Mouse (Mus musculus) lung, embryonic 16.5 days (tissue): ENCODE measurements around the gene Hmcn1. TPM values are rescaled to one million over a fixed set of nuclear protein-coding genes. Genes with fewer than 3 reads are reported as not detected.

ENCODE experiments used
- ATAC-seq: fragments of 200-750 bp; cut with Nextera tagmentation; 2 replicates; pipeline ENCODE4 v1.8.0; 2017; ENCODE audit warnings: low read depth, mild to moderate bottlenecking, moderate library complexity
- H3K27ac ChIP-seq: fragments of 300-500 bp; sonication (generic); 2 replicates; pipeline ENCODE4 v1.5.1; 2014; ENCODE audit warnings: mild to moderate bottlenecking, control low read depth, low read length
- H3K27me3 ChIP-seq: fragments of 300-500 bp; sonication (generic); 2 replicates; pipeline ENCODE4 v1.6.1; 2014; ENCODE audit warnings: low read depth, low read length, mixed read lengths; ENCODE audit not compliant: control insufficient read depth, insufficient read depth
- H3K36me3 ChIP-seq: fragments of 300-500 bp; sonication (generic); 2 replicates; pipeline ENCODE4 v1.6.1; 2014; ENCODE audit warnings: low read length; ENCODE audit not compliant: control insufficient read depth, insufficient read depth
- H3K4me1 ChIP-seq: fragments of 300-500 bp; sonication (generic); replicated peaks from 2 replicates; pipeline ENCODE4 v1.6.1; 2014; ENCODE audit warnings: low read length, mixed read lengths; ENCODE audit not compliant: control insufficient read depth, insufficient read depth
- H3K4me2 ChIP-seq: fragments of 300-500 bp; sonication (generic); 2 replicates; pipeline ENCODE4 v1.6.1; 2014; ENCODE audit warnings: low read depth, low read length, control low read depth
- H3K4me3 ChIP-seq: fragments of 300-500 bp; sonication (generic); 2 replicates; pipeline ENCODE4 v1.5.1; 2014; ENCODE audit warnings: mild to moderate bottlenecking, low read length, control low read depth
- H3K9ac ChIP-seq: fragments of 300-500 bp; sonication (generic); 2 replicates; pipeline ENCODE4 v1.6.1; 2014; ENCODE audit warnings: low read length, control low read depth
- H3K9me3 ChIP-seq: fragments of 300-500 bp; sonication (generic); 2 replicates; pipeline ENCODE4 v1.6.1; 2016; ENCODE audit warnings: low read length; ENCODE audit not compliant: control insufficient read depth
- WGBS: fragments of 180-500 bp; shearing (Covaris S2); extraction: QIAGEN DNeasy Blood & Tissue Kit; methylation state at CpG from one replicate; pipeline ENCODE4 v1.1.7; 2014; 5-methylcytosine and 5-hydroxymethylcytosine counted together
- polyA plus RNA-seq: library from polyadenylated mRNA; unstranded; fragments of >200 nt; fragmentation: Nextera tagmentation; extraction: Ambion mirVana; gene quantifications from 2 replicates; pipeline ENCODE4 v1.2.1, GENCODE M21; 2015

Gene Hmcn1
- polyA plus RNA-seq, 1 experiment from 2014 or later = 12.0 TPM

- Histone ChIP-seq H3K36me3 (no peaks in the 10 kb centered on the region), H3K4me3 (no peak overlapping the region), H3K4me1 (0 out of 2 replicates have a peak, but pooled peaks cover 2% of the 10 kb centered on the region), H3K4me2 (no peak overlapping the region), H3K27me3 (no peaks in the 10 kb centered on the region), H3K27ac (no peak overlapping the region), H3K9ac (no peak overlapping the region), H3K9me3 (no peaks in the 10 kb centered on the region)
- no peak for ATAC-seq
These were observed 40.1 kb upstream of the Hmcn1 start for GRCm38 (mm10) chr1:151033291-151033690.

DNA sequence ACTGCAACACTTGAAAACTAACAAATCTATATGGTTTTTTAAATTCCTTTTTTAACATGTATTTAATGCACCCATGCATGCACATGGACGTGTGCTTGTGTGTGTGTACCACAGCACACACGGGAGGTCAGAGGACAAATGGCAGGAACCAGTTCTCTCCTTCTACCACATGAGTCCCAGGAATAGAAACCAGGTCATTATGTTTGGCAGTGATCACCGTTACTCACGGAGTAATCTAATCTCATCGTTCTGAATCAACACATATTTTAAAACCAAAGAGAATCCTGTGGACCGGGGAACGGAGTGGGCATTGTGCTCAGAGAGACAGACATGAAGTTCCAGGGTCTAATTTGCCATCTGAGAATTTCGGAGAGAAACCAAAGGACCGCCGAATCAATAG is 38.3 kb upstream of the Hmcn1 start:
- no peaks in the 10 kb centered on the region for H3K9me3 ChIP-seq
- H3K27me3 ChIP-seq = no peaks in the 10 kb centered on the region
- H3K36me3 ChIP-seq = no peaks in the 10 kb centered on the region
- no peak overlapping the region for H3K9ac ChIP-seq
- WGBS = 68% methylated on average over 10 of the region's 10 CpGs
- H3K4me1 ChIP-seq = no peaks in the 10 kb centered on the region
- no peak overlapping the region for H3K4me3 ChIP-seq
- no peak overlapping the region for H3K4me2 ChIP-seq
- ATAC-seq = no peak
- H3K27ac ChIP-seq = no peak overlapping the region

DNA sequence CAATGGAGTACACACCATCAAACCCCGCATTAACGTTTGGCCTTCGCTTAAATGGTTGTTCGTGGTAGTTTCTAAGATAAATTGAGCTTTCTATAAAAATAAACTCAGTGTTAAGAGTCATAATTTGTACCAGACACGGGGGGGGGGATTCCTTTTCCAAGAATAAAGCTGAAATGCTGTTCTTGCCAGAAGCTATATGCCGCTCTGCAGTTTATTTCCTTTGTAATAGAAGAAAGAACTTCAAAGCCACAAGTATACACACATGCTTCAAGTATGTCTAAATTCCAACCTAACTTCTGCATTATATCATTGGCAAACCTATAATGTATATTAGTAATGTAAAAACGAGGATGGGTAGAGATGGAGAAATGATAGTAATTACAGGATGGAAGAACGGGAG is 37.9 kb upstream of the Hmcn1 start:
- no peak overlapping the region for H3K4me3 ChIP-seq
- no peak for ATAC-seq
- H3K4me2 ChIP-seq = no peak overlapping the region
- H3K36me3 ChIP-seq = no peaks in the 10 kb centered on the region
- H3K9me3 ChIP-seq = no peaks in the 10 kb centered on the region
- H3K27me3 ChIP-seq = no peaks in the 10 kb centered on the region
- 55% methylated on average over 8 of the region's 8 CpGs for WGBS
- H3K4me1 ChIP-seq = no peaks in the 10 kb centered on the region
- H3K27ac ChIP-seq = no peak overlapping the region
- no peak overlapping the region for H3K9ac ChIP-seq

DNA sequence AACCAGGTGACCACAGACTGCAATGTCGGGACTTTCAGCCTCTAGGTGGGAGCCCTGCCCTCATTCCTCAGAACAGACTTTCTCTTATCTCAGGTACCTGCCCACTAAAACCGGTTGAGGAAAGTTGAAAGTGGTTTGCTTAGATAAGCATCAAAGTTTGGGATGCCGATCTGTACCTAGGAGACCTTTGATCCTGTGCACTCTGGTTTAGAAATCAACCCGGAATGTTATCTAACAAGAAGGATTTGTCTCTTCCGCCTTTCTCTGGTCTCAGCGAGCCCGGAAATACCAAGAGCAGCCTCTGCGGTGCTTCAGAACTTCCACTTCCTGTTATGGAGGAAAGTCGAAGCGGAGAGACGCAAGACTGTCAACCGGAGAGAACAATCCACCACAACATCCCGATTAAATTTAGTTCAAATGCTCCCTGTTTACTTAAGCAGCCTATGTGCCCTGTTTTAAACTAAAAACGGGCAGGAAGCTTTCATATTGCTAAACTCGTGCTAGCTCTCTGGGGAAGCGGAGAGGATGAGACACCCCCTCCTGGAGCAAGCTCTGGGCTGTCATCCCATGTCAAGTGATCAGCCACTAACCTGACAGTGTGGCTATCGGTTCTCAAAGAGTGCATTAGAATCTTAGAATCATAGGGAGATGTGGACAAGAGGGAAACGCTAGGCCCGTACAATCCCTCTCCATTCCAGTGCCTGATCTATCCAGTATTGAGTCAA is 32.0 kb upstream of the Hmcn1 start:
- peak; percentile 17; the same call in 1 of the 2 replicates for ATAC-seq
- H3K9ac ChIP-seq = no peak overlapping the region
- no peaks in the 10 kb centered on the region for H3K9me3 ChIP-seq
- WGBS = 51% methylated on average over 19 of the region's 19 CpGs
- no peaks in the 10 kb centered on the region for H3K36me3 ChIP-seq
- no peaks in the 10 kb centered on the region for H3K27me3 ChIP-seq
- no peak overlapping the region for H3K4me3 ChIP-seq
- H3K4me2 ChIP-seq = no peak overlapping the region
- H3K4me1 ChIP-seq = no peaks in the 10 kb centered on the region
- H3K27ac ChIP-seq = peak overlapping the region; percentile 48

- Histone ChIP-seq H3K4me1 (no peaks in the 10 kb centered on the region), H3K4me3 (no peak overlapping the region), H3K9me3 (no peaks in the 10 kb centered on the region), H3K36me3 (no peaks in the 10 kb centered on the region), H3K27ac (no peak overlapping the region), H3K27me3 (no peaks in the 10 kb centered on the region), H3K9ac (no peak overlapping the region), H3K4me2 (no peak overlapping the region)
- WGBS = 62% methylated on average over 2 of the region's 2 CpGs
- ATAC-seq = no peak
These were observed 26.1 kb upstream of the Hmcn1 start for GRCm38 (mm10) chr1:151019273-151019890.

- Histone ChIP-seq H3K4me2 (no peak overlapping the region), H3K27me3 (no peaks in the 10 kb centered on the region), H3K36me3 (no peaks in the 10 kb centered on the region), H3K9me3 (no peaks in the 10 kb centered on the region), H3K27ac (no peak overlapping the region), H3K9ac (no peak overlapping the region), H3K4me3 (no peak overlapping the region), H3K4me1 (peaks cover 4% of the 10 kb centered on the region; the same call in 1 of the 2 replicates)
- peak; percentile 35; the same call in 1 of the 2 replicates for ATAC-seq
- 30% methylated on average over 7 of the region's 7 CpGs for whole genome bisulfite sequencing
These were observed 17.8 kb upstream of the Hmcn1 start for GRCm38 (mm10) chr1:151011056-151011455.

- Histone ChIP-seq H3K36me3 (no peaks in the 10 kb centered on the region), H3K9ac (no peak overlapping the region), H3K27ac (no peak overlapping the region), H3K4me3 (no peak overlapping the region), H3K27me3 (no peaks in the 10 kb centered on the region), H3K4me2 (no peak overlapping the region), H3K4me1 (peaks cover 4% of the 10 kb centered on the region; the same call in 1 of the 2 replicates), H3K9me3 (no peaks in the 10 kb centered on the region)
- ATAC-seq = peak; percentile 60; the same call in 1 of the 2 replicates
- 29% methylated on average over 6 of the region's 6 CpGs for WGBS
These were observed 16.0 kb upstream of the Hmcn1 start for GRCm38 (mm10) chr1:151009115-151009797.

- Histone ChIP-seq H3K9me3 (no peaks in the 10 kb centered on the region), H3K4me3 (no peak overlapping the region), H3K36me3 (no peaks in the 10 kb centered on the region), H3K9ac (no peak overlapping the region), H3K4me2 (no peak overlapping the region), H3K4me1 (peaks cover 8% of the 10 kb centered on the region; the same call in 1 of the 2 replicates), H3K27me3 (no peaks in the 10 kb centered on the region), H3K27ac (no peak overlapping the region)
- ATAC-seq = no peak
- 39% methylated on average over 4 of the region's 4 CpGs for WGBS
These were observed 14.5 kb upstream of the Hmcn1 start for GRCm38 (mm10) chr1:151007747-151008146.

DNA sequence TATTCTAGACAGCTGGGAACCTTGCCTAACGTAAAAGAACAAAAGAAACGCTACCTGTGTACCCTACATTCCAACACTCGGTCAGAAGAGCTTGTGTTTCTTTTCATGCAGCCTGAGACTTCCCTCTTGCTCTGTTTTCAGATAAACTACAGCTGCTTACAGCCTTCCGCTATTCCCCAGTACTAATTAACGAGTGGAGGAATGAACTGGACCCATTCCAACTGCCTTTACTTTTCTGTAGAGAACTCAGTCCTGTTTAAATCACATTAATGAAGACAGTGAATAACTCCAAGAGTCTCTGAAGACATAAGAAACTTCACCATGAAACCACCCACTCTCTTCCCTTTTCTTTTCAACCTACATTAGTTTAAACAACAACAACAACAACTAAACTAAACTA is 10.8 kb upstream of the Hmcn1 start:
- Histone ChIP-seq H3K9ac (no peak overlapping the region), H3K27me3 (no peaks in the 10 kb centered on the region), H3K27ac (no peak overlapping the region), H3K4me2 (no peak overlapping the region), H3K36me3 (no peaks in the 10 kb centered on the region), H3K9me3 (no peaks in the 10 kb centered on the region), H3K4me1 (peaks cover 14% of the 10 kb centered on the region), H3K4me3 (no peak overlapping the region)
- 42% methylated on average over 5 of the region's 5 CpGs for WGBS
- ATAC-seq = no peak
